Mouse (Mus musculus): ENCODE measurements around the gene Acap1.

The Acap1 gene

DNA sequence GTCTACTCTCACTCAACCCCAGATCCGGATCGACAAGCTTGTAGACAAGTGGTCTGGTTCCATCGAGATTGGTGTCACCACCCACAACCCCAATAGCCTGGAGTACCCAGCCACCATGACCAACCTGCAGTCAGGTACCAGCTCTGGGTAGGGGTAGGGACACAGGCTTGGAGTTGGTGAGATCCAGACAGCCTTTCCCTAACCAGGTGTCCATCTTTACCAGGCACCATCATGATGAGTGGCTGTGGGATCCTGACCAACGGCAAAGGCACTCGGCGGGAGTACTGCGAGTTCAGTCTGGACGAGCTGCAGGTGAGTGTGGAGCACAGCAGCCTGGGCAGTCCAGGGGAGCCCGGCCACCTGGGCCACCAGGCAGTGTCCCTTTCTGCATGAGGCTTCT is 9.0 kb upstream of the Acap1 start:
- DNase-seq (ENCODE audit: low read depth, low spot score): no peak

DNA sequence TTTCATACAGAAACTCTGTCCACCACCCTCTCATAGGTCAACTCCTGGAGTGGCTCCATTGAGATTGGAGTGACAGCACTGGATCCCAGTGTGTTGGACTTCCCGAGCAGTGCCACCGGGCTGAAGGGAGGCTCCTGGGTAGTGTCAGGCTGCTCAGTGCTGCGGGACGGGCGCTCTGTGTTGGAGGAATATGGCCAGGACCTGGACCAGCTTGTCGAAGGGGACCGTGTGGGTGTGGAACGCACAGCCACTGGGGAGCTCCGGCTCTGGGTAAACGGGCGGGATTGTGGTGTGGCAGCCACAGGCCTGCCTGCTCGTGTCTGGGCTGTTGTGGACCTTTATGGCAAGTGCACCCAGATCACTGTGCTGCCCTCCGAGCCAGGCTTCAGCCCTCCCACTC is 7.6 kb upstream of the Acap1 start:
- no peak for DNase-seq (ENCODE audit: low read depth, low spot score)

DNA sequence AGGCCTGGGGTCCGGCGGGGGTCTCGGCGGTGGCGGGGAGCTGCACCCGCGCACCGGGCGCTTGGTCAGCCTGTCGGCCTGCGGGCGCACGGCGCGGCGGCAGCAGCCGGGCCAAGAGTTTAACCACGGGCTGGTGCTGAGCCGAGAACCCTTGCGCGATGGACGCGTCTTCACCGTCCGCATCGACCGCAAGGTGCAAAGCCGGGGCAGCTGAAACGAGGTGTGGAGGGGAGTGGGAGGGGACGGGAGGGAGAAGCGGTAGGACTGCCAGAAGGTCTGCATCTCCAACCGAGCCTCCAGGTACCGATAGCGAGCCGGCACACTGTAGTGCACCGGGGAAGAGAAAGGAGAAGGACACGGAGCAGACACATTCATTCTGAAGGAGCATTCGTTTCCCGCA is 6.7 kb upstream of the Acap1 start:
- DNase-seq (ENCODE audit: low read depth, low spot score): no peak

DNA sequence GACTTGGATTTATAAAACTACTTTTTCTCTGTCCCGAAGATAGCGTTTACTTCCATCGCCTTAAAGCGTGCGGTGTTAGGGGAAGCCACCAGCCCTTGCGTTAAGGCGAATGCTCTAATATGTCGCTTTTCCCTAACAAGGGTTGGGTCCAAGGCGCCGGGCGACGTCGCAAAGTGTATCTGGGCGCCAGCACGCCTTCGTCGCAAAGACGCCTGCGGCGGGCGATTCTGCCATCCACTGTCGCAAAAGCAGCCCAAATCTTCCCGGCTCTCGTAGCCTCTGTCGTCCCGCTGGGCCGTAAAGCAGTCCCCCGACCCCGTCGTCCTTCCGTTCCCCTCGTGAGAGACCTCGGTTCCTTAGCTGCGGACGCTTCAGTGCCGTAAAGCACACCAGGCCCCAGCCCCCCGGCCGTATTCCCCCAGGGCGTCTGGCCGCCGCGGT is 6.1 kb upstream of the Acap1 start:
- DNase-seq (ENCODE audit: low read depth, low spot score): peak; percentile 87

DNA sequence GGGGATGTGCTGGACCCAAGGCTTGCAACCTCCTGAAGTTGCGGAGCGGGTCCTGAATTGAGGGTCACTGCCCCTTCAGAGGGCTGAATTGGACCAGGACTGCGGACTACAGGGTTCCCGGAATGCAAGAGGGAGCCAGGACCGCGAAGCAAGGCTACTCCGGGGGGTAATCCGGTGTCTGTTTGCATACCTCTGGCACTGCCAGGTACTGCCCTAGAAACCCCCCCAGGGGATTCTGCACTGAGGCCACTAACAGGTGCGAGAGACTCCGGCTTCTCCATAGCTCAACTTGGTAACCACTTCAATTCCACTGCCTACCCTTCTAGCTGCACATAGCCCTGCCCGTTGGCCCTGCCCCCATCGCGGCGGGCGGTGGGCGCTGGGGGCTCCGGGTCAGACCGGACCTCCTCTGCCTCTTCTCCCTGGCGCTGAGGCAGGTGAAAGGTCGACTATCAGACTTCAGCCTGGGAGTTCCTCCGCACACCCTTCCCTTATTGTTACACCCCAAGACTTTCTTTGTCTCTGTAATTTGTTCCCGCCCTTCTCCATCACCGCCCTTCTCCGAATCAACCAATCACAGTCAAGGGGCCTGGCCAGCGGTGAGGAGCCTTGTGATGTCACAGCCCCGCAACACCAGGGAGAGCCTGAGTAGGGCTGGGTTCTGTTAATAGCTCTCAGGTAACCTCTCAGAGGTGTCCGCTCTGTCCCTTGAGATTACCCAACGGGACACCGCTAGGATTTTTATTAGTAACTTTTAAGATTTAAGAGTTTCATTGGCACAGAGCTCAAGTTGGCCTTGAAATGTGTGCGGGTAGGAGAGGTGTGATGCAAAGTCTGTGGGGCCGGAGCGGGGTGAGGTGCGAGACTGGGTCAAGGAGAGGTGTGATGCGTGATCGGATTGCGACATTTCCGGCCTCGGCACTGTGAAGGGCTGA is 5.4 kb upstream of the Acap1 start, which contains the start of the genes 2810408A11Rik and Neurl4:
Gene 2810408A11Rik (minus strand): TSS at position 517 of the 935 bp plus-strand sequence.
Gene Neurl4 (plus strand): TSS at position 602 of the 935 bp plus-strand sequence.
- peak; percentile 78 for DNase-seq (ENCODE audit: low read depth, low spot score)

DNA sequence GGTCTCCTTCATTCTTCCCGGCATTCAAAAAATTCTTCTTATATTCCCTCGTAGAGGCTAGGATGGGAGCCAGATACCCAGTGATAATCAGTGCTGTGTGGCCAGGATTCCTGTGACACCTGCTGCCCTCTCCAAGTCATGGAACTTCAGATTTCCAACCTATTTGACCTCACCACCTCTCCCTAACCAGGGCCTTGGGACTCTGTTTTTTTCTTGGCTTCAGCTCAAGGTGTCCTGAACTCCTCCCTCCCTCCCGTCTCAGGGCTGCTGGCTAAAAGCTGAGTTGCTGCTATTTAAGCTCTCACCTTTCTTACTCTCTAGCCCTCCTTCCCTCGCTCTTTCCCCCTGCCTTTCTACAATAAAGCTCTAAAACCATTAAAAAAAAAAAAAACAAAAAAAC is 4.5 kb upstream of the Acap1 start:
- no peak for DNase-seq (ENCODE audit: low read depth, low spot score)

DNA sequence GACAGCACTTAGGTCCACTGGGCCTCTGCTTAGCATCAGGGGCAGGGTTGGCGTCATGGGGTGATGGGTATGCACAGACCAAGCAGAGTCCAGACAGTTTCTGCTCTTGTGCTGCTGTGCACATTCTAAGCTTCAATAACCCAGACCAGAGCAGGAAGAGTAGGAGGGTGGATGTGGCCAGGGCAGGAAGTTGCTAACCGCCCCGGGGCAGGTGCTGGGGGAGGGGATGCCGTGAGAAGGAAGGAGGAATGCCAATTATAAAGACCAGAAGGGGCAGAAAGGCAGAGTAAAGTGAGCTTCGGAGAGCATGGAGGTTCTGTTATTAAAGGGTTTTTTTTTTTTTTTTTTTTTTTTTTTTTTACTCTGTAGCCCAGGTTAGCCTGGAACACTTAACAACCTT is 668 bp downstream of the Acap1 start:
- no peak for DNase-seq (ENCODE audit: low read depth, low spot score)

GRCm38 (mm10) chr11:69891482-69891881 is 3.9 kb downstream of the Acap1 start:
- DNase-seq (ENCODE audit: low read depth, low spot score): no peak

GRCm38 (mm10) chr11:69886907-69887635 is 8.3 kb downstream of the Acap1 start:
- DNase-seq (ENCODE audit: low read depth, low spot score): no peak

- no peak for DNase-seq (ENCODE audit: low read depth, low spot score)
Observed at GRCm38 (mm10) chr11:69884663-69885062, 10.7 kb downstream of the Acap1 start.

GRCm38 (mm10) chr11:69884240-69884639 is 11.1 kb downstream of the Acap1 start:
- no peak for DNase-seq (ENCODE audit: low read depth, low spot score)

- DNase-seq (ENCODE audit: low read depth, low spot score): no peak
Observed at GRCm38 (mm10) chr11:69883527-69884151, 11.7 kb downstream of the Acap1 start.

DNA sequence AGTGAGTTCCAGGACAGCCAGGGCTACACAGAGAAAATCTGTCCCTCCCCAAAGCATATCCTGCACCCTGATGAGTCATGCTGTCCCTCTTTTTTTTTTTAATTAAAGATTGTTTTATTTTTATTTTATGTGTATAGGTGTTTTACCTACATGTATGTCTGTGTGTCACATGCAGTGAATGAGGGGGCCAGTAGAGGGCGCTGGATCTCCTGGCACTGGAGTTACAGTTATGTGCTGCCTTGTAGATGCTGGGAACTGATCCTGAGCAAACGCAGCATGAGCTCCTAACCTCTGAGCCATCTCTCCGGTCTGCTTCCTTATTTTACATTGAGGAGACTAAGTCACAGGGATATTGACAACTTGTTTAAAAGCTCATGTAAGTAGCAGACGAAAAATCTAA is 12.3 kb downstream of the Acap1 start:
- DNase-seq (ENCODE audit: low read depth, low spot score): no peak

GRCm38 (mm10) chr11:69881787-69882670 is 13.3 kb downstream of the Acap1 start:
- DNase-seq (ENCODE audit: low read depth, low spot score): no peak

- DNase-seq (ENCODE audit: low read depth, low spot score): no peak
Observed at GRCm38 (mm10) chr11:69880853-69881603, 14.3 kb downstream of the Acap1 start, which contains the start of gene Kctd11. Kctd11 (minus strand) TSS chr11:69881406.

DNA sequence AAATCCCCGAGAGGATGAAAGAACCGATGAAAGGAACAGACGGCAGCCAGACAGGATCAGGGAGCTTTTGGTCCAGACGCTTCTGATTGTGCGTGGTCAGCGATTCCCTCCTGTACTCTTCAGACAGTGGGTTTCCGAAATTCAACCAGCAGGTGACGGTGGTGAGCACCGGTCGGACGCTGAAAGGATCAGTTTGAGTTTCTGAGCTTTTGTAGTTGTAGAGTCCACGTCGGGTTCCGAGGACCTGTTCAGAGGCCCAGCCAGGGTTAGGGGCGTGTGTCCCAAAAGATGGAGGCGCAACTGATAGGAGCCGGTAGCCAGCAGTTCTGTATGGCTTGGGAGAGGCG is 14.9 kb downstream of the Acap1 start:
- DNase-seq (ENCODE audit: low read depth, low spot score): no peak

DNA sequence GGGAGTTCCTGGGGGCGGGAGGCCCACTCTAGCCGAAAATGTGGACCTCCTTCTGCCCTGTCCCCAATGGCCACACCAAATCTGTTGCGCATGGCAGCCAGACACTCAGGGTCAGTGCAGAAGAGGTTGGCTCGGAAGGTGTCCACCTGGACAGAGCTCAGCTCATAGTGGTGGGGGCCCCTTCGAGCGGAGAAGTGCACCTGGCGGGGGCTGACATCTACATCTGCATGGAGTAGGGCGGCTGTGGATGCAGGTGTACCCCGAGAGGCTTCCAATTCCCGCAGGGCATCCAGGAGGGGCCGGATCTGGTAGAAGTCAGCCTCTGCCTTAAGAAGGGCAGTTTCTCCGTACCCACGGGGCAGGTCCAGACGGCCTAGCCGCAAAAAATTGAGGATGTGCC is 15.6 kb downstream of the Acap1 start:
- DNase-seq (ENCODE audit: low read depth, low spot score): no peak

GRCm38 (mm10) chr11:69878952-69879351 is 16.4 kb downstream of the Acap1 start:
- no peak for DNase-seq (ENCODE audit: low read depth, low spot score)

- DNase-seq (ENCODE audit: low read depth, low spot score): no peak
Observed at GRCm38 (mm10) chr11:69878399-69878798, 16.9 kb downstream of the Acap1 start.

DNA sequence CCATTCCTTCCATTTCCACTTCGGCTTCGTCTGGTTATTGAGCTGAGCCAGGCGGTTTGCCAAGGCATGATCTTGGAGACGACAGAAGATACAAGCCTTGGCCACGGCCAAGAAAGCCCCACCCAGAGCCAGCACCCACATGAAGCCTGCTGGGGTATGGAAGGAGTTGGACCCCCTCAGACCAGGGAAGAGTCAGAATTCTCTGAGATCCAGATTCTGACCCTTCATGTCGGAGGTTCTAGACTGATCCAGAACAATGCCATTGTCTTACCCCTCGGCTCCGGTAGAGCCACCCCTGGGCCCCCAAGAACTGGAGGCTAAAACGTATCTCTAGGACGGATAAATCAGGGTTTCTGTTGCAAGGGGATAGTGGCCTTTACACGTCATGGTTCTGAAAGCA is 17.5 kb downstream of the Acap1 start, which contains the start of gene Tmem95:
Gene Tmem95 (minus strand): TSS at position 141 of the 400 bp plus-strand sequence.
- no peak for DNase-seq (ENCODE audit: low read depth, low spot score)

Measured in retina, adult 2 months (tissue).